Mouse (Mus musculus) midbrain, embryonic 10.5 days (tissue): ENCODE data around the gene Preb. TPM values are rescaled to one million over a fixed set of nuclear protein-coding genes. Genes with fewer than 3 reads are reported as not detected.

ENCODE experiments used
- DNase-seq: peaks from one replicate; pipeline ENCODE4 v3.0.0-alpha.2; 2017; ENCODE audit warnings: low spot score
- H3K27ac ChIP-seq: fragments of 300-500 bp; sonication (generic); replicated peaks from 2 replicates; pipeline ENCODE4 v1.5.1; 2016; ENCODE audit warnings: mild to moderate bottlenecking
- H3K27me3 ChIP-seq: fragments of 300-500 bp; sonication (generic); 2 replicates; pipeline ENCODE4 v1.6.1; 2016; ENCODE audit warnings: low read depth, mild to moderate bottlenecking; ENCODE audit not compliant: poor library complexity, severe bottlenecking
- H3K36me3 ChIP-seq: fragments of 300-500 bp; sonication (generic); 2 replicates; pipeline ENCODE4 v1.6.1; 2016; ENCODE audit warnings: mild to moderate bottlenecking, moderate library complexity
- H3K4me1 ChIP-seq: fragments of 300-500 bp; sonication (generic); 2 replicates; pipeline ENCODE4 v1.6.1; 2016
- H3K4me3 ChIP-seq: fragments of 300-500 bp; sonication (generic); 2 replicates; pipeline ENCODE4 v1.5.1; 2016; ENCODE audit warnings: mild to moderate bottlenecking, moderate library complexity
- H3K9me3 ChIP-seq: fragments of 300-500 bp; sonication (generic); replicated peaks from 2 replicates; pipeline ENCODE4 v1.6.1; 2016; ENCODE audit warnings: mild to moderate bottlenecking
- WGBS: fragments of 180-500 bp; shearing (Covaris S2); methylation state at CpG from one replicate; pipeline ENCODE4 v1.1.7; 2016; 5-methylcytosine and 5-hydroxymethylcytosine counted together
- polyA plus RNA-seq: library from polyadenylated mRNA; unstranded; fragments of >200 nt; fragmentation: Nextera tagmentation; extraction: Ambion mirVana; gene quantifications from 2 replicates; pipeline ENCODE4 v1.2.1, GENCODE M21; 2016

Preb gene
- polyA plus RNA-seq = 138 and 149 TPM in 2 replicates

- peak within 1 kb of the TSS; percentile 91 for H3K4me3 ChIP-seq
- under 1% methylated on average over 56 of the region's 56 CpGs for WGBS
- peak within 1 kb of the TSS; percentile 90 for H3K27ac ChIP-seq
- peaks cover 23% of the 10 kb centered on the region for H3K27me3 ChIP-seq
- DNase-seq = peak; percentile 99
- peaks cover 31% of the 10 kb centered on the region for H3K36me3 ChIP-seq
- peaks cover 23% of the 10 kb centered on the region for H3K4me1 ChIP-seq
- H3K9me3 ChIP-seq = no peaks in the 10 kb centered on the region
Observed at GRCm38 (mm10) chr5:30959966-30960501, at the start of gene Preb. Preb (minus strand) TSS chr5:30960361.

GRCm38 (mm10) chr5:31004184-31004583 is 44.0 kb upstream of the Preb start:
- peak; percentile 89 for DNase-seq
- Histone ChIP-seq H3K4me1 (0 out of 2 replicates have a peak, but pooled peaks cover 2% of the 10 kb centered on the region), H3K27ac (no peak overlapping the region), H3K9me3 (no peaks in the 10 kb centered on the region), H3K4me3 (no peak overlapping the region), H3K27me3 (no peaks in the 10 kb centered on the region), H3K36me3 (no peaks in the 10 kb centered on the region)
- WGBS = 8% methylated on average over 5 of the region's 5 CpGs

- Histone ChIP-seq H3K4me1 (0 out of 2 replicates have a peak, but pooled peaks cover 2% of the 10 kb centered on the region), H3K36me3 (no peaks in the 10 kb centered on the region), H3K27ac (no peak overlapping the region), H3K4me3 (no peak overlapping the region), H3K9me3 (no peaks in the 10 kb centered on the region), H3K27me3 (no peaks in the 10 kb centered on the region)
- DNase-seq = no peak
- WGBS = 76% methylated on average over 4 of the region's 4 CpGs
Observed at GRCm38 (mm10) chr5:31001560-31001959, 41.4 kb upstream of the Preb start.

GRCm38 (mm10) chr5:31000993-31001392 is 40.8 kb upstream of the Preb start:
- Histone ChIP-seq H3K27ac (no peak overlapping the region), H3K4me1 (0 out of 2 replicates have a peak, but pooled peaks cover 2% of the 10 kb centered on the region), H3K27me3 (no peaks in the 10 kb centered on the region), H3K9me3 (no peaks in the 10 kb centered on the region), H3K4me3 (no peak overlapping the region), H3K36me3 (no peaks in the 10 kb centered on the region)
- WGBS = 89% methylated on average over 2 of the region's 2 CpGs
- no peak for DNase-seq

- no peak for DNase-seq
- H3K4me3 ChIP-seq = no peak overlapping the region
- 83% methylated on average over 7 of the region's 7 CpGs for WGBS
Observed at GRCm38 (mm10) chr5:31000122-31000521, 40.0 kb upstream of the Preb start.

GRCm38 (mm10) chr5:30999324-30999723 is 39.2 kb upstream of the Preb start:
- Histone ChIP-seq H3K27ac (no peak overlapping the region), H3K9me3 (no peaks in the 10 kb centered on the region), H3K4me3 (no peak overlapping the region), H3K27me3 (no peaks in the 10 kb centered on the region), H3K36me3 (no peaks in the 10 kb centered on the region), H3K4me1 (0 out of 2 replicates have a peak, but pooled peaks cover 2% of the 10 kb centered on the region)
- WGBS = 69% methylated on average over 5 of the region's 5 CpGs
- DNase-seq = no peak

More at GRCm38 (mm10) chr5:31000122-31000521, 40.0 kb upstream of the Preb start:
- Histone ChIP-seq H3K27me3 (no peaks in the 10 kb centered on the region), H3K4me1 (0 out of 2 replicates have a peak, but pooled peaks cover 2% of the 10 kb centered on the region), H3K9me3 (no peaks in the 10 kb centered on the region), H3K36me3 (no peaks in the 10 kb centered on the region), H3K27ac (no peak overlapping the region)

GRCm38 (mm10) chr5:30998306-30998705 is 38.1 kb upstream of the Preb start:
- Histone ChIP-seq H3K4me3 (no peak overlapping the region), H3K36me3 (no peaks in the 10 kb centered on the region), H3K9me3 (no peaks in the 10 kb centered on the region), H3K4me1 (no peaks in the 10 kb centered on the region), H3K27ac (no peak overlapping the region), H3K27me3 (no peaks in the 10 kb centered on the region)
- 26% methylated on average over 5 of the region's 5 CpGs for WGBS
- DNase-seq = peak; percentile 46

GRCm38 (mm10) chr5:30994910-30995635 is 34.9 kb upstream of the Preb start:
- no peak overlapping the region for H3K4me3 ChIP-seq
- 74% methylated on average over 11 of the region's 11 CpGs for WGBS
- H3K9me3 ChIP-seq = no peaks in the 10 kb centered on the region
- H3K4me1 ChIP-seq = no peaks in the 10 kb centered on the region
- no peak for DNase-seq
- no peaks in the 10 kb centered on the region for H3K27me3 ChIP-seq
- H3K36me3 ChIP-seq = no peaks in the 10 kb centered on the region
- no peak overlapping the region for H3K27ac ChIP-seq

GRCm38 (mm10) chr5:30994074-30994473 is 33.9 kb upstream of the Preb start:
- H3K9me3 ChIP-seq = no peaks in the 10 kb centered on the region
- H3K4me1 ChIP-seq = no peaks in the 10 kb centered on the region
- WGBS = 72% methylated on average over 3 of the region's 3 CpGs
- H3K4me3 ChIP-seq = no peak overlapping the region
- no peaks in the 10 kb centered on the region for H3K36me3 ChIP-seq
- no peak overlapping the region for H3K27ac ChIP-seq
- DNase-seq = no peak
- no peaks in the 10 kb centered on the region for H3K27me3 ChIP-seq

GRCm38 (mm10) chr5:30992980-30993676 is 33.0 kb upstream of the Preb start:
- Histone ChIP-seq H3K36me3 (no peaks in the 10 kb centered on the region), H3K4me3 (no peak overlapping the region), H3K9me3 (no peaks in the 10 kb centered on the region), H3K27me3 (no peaks in the 10 kb centered on the region), H3K4me1 (no peaks in the 10 kb centered on the region), H3K27ac (no peak overlapping the region)
- 78% methylated on average over 5 of the region's 5 CpGs for WGBS
- no peak for DNase-seq

- H3K27me3 ChIP-seq = no peaks in the 10 kb centered on the region
Observed at GRCm38 (mm10) chr5:30982357-30982756, 22.2 kb upstream of the Preb start.

GRCm38 (mm10) chr5:30974870-30975656 is 14.9 kb upstream of the Preb start:
- no peak overlapping the region for H3K27ac ChIP-seq
- H3K4me1 ChIP-seq = 0 out of 2 replicates have a peak, but pooled peaks cover 3% of the 10 kb centered on the region
- no peak overlapping the region for H3K4me3 ChIP-seq
- peaks cover 27% of the 10 kb centered on the region for H3K27me3 ChIP-seq
- H3K9me3 ChIP-seq = no peaks in the 10 kb centered on the region
- 79% methylated on average over 9 of the region's 9 CpGs for WGBS
- DNase-seq = no peak
- H3K36me3 ChIP-seq = no peaks in the 10 kb centered on the region

More at GRCm38 (mm10) chr5:30982357-30982756, 22.2 kb upstream of the Preb start:
- Histone ChIP-seq H3K9me3 (no peaks in the 10 kb centered on the region), H3K4me3 (no peak overlapping the region), H3K27ac (no peak overlapping the region), H3K36me3 (no peaks in the 10 kb centered on the region), H3K4me1 (no peaks in the 10 kb centered on the region)
- WGBS = 20% methylated on average over 2 of the region's 2 CpGs
- DNase-seq = no peak
